Mouse (Mus musculus): Measurements from ENCODE around the gene Dpep2nb. TPM values are rescaled to one million over a fixed set of nuclear protein-coding genes. Genes with fewer than 3 reads are reported as not detected.

The Dpep2nb gene
- polyA plus RNA-seq, 1 experiment: not detected

DNA sequence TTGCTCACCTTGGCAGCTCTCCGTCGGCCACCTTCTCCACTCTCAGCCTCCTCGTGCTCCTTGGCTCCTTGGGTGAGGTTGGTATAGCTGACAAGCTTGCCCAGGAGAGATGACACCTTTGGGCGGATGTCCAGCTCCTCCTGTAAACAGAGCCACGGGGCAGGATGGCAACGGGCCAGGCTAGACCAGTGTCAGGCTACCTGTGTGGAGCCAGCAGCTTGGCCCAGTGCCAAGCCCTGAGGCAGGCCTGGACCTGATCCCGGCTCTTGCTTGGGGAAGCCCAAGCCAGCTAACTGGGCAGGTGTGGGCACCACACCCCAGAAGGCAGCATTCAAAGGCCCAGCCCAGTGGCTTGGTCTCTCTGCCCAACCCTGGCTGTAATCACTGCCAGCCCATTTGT, 46.4 kb downstream of the Dpep2nb start:
- Histone ChIP-seq H3K4me3 (replicated peaks) (no peak overlapping the region), H3K36me3 (ENCODE audit: control insufficient read depth) (peaks cover 67% of the 10 kb centered on the region), H3K27me3 (ENCODE audit: control insufficient read depth) (no peaks in the 10 kb centered on the region), H3K4me1 (ENCODE audit: control insufficient read depth) (peaks cover 42% of the 10 kb centered on the region), H3K9me3 (ENCODE audit: control insufficient read depth, low read length) (no peaks in the 10 kb centered on the region)
- TF ChIP-seq TAL1 (IDR thresholded peaks at IDR 0.05; ENCODE audit: low read length): no peak
- no peak for TF ChIP-seq GATA1 (IDR thresholded peaks at IDR 0.05; ENCODE audit: low read length)

DNA sequence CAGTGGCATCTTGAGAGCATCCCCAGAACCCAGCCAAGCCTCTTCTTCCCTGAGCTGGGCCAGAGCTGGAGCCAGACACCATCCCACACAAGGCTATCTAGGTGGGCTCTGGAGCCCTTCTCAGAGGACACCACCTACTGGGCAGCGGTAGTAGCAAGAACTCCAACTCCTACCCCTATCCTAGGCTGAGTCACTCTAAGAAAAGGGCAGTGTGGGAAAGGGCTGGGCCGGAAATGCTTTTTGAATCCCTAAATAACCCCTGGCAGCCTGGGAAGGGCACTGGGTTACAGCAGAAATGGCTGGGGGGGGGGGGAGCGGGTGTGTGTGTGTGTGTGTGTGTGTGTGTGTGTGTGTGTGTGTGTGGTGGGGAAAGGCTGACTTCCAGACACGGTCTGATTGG, 48.0 kb downstream of the Dpep2nb start:
- Histone ChIP-seq H3K9me3 (ENCODE audit: control insufficient read depth, low read length) (no peaks in the 10 kb centered on the region), H3K27me3 (ENCODE audit: control insufficient read depth) (no peaks in the 10 kb centered on the region), H3K4me3 (replicated peaks) (no peak overlapping the region), H3K36me3 (ENCODE audit: control insufficient read depth) (peaks cover 72% of the 10 kb centered on the region), H3K4me1 (ENCODE audit: control insufficient read depth) (peaks cover 27% of the 10 kb centered on the region)
- TF ChIP-seq GATA1 (IDR thresholded peaks at IDR 0.05; ENCODE audit: low read length): no peak
- no peak for TF ChIP-seq TAL1 (IDR thresholded peaks at IDR 0.05; ENCODE audit: low read length)

DNA sequence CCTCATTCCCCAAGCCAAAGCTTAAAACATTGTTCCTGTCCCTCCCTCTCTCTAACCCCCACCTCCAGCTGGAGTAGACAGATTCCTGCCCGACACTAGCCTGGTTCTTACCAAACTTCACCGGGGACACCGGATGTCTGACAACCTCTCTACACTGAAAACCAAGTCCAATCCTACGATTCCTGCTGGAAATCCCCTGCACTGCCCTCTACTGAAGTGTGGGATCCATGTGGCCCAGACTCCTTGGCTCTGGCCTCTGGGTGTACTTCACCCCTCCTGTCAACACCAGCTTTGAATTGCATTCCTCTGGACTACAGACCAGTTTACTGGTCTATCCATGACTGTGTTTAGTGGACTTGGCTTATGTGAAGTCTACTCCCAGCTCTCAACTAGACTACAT, 49.2 kb downstream of the Dpep2nb start:
- Histone ChIP-seq H3K4me3 (replicated peaks) (no peak overlapping the region), H3K27me3 (ENCODE audit: control insufficient read depth) (no peaks in the 10 kb centered on the region), H3K4me1 (ENCODE audit: control insufficient read depth) (peaks cover 15% of the 10 kb centered on the region), H3K9me3 (ENCODE audit: control insufficient read depth, low read length) (no peaks in the 10 kb centered on the region), H3K36me3 (ENCODE audit: control insufficient read depth) (peaks cover 83% of the 10 kb centered on the region)
- TF ChIP-seq GATA1 (IDR thresholded peaks at IDR 0.05; ENCODE audit: low read length) (no peak), TAL1 (IDR thresholded peaks at IDR 0.05; ENCODE audit: low read length) (no peak)

DNA sequence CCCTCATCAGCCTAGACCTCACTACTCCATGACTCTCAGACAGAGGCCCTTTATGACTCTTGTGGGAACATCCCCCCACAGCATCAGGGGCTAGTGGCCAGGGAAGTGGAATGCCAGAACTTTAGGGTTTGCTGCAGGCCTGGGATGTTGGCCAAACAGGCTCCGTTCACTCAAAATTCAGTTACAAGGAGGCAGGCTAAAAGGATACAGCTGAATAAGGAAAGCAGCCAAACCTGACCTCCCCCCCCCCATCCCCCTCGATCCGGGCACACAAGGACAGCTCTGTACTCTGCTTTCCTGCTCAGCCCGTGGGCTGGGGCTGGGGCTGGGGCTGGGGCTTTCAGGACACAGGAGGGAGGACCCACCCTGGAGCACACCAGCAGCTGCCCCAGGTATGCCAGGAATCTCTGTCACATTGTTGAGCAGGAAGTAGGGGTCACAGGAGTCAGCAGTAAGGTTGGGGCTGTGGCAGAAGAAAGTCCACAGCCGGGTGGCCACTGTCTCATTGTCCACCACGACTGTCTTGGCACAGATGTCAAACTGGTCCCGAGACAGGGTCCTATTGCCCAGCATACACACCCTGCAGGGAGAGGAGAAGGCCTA, 54.6 kb downstream of the Dpep2nb start:
- H3K27me3 ChIP-seq (ENCODE audit: control insufficient read depth): no peaks in the 10 kb centered on the region
- no peaks in the 10 kb centered on the region for H3K9me3 ChIP-seq (ENCODE audit: control insufficient read depth, low read length)
- peaks cover 94% of the 10 kb centered on the region for H3K36me3 ChIP-seq (ENCODE audit: control insufficient read depth)
- H3K4me1 ChIP-seq (ENCODE audit: control insufficient read depth): no peaks in the 10 kb centered on the region; the same call in 1 of the 2 replicates
- TF ChIP-seq GATA1 (IDR thresholded peaks at IDR 0.05; ENCODE audit: low read length): no peak
- TF ChIP-seq TAL1 (IDR thresholded peaks at IDR 0.05; ENCODE audit: low read length): no peak
- no peak overlapping the region for H3K4me3 ChIP-seq (replicated peaks)

DNA sequence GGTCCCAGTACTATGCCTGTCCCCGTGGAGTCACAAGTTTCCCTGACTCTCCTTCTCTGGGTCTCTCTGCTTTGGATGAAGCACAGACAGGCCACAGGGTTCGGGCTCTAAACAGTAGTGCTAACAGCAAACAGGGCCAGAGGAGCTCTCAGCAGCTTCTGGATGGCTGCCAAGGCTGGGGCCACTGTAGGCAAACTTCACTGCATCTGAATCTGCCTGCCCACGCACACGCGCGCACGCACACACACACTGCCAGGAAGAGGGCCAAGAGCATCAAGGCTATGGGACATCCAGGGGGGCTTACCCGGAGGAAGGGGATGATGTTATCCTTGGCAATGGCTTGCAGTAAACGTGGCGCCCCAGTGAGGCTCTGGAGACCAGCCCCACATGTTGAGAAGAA, 56.4 kb downstream of the Dpep2nb start:
- Histone ChIP-seq H3K4me3 (replicated peaks) (no peak overlapping the region), H3K9me3 (ENCODE audit: control insufficient read depth, low read length) (no peaks in the 10 kb centered on the region), H3K36me3 (ENCODE audit: control insufficient read depth) (peaks cover 97% of the 10 kb centered on the region), H3K4me1 (ENCODE audit: control insufficient read depth) (no peaks in the 10 kb centered on the region; the same call in 1 of the 2 replicates), H3K27me3 (ENCODE audit: control insufficient read depth) (no peaks in the 10 kb centered on the region)
- no peak for TF ChIP-seq TAL1 (IDR thresholded peaks at IDR 0.05; ENCODE audit: low read length)

Other genes starting within 250 kb of the Dpep2nb start
- gene Gfod2, start 247.3 kb downstream of the Dpep2nb start, polyA plus RNA-seq (2012): 0.24 and 0.41 TPM in 2 replicates
- 24.4 and 25.6 TPM in 2 replicates for gene Ranbp10, start 178.6 kb downstream of the Dpep2nb start, polyA plus RNA-seq (2012)
- gene Tsnaxip1, start 178.2 kb downstream of the Dpep2nb start, polyA plus RNA-seq (2012): 0.02 TPM in 1 of 2 replicates, not detected in the other
- gene Cenpt, start 152.7 kb downstream of the Dpep2nb start, polyA plus RNA-seq (2012): 7.1 and 9.1 TPM in 2 replicates
- gene Thap11, start 150.8 kb downstream of the Dpep2nb start, polyA plus RNA-seq (2012): 2.8 and 3.4 TPM in 2 replicates
- 8.1 and 9.1 TPM in 2 replicates for gene Nutf2, start 145.4 kb downstream of the Dpep2nb start, polyA plus RNA-seq (2012)
- 1.1 and 1.3 TPM in 2 replicates for gene Edc4, start 125.1 kb downstream of the Dpep2nb start, polyA plus RNA-seq (2012)
- gene Nrn1l, start 112.4 kb downstream of the Dpep2nb start, polyA plus RNA-seq (2012): 0.27 and 0.39 TPM in 2 replicates
- gene Pskh1, start 105.5 kb downstream of the Dpep2nb start, polyA plus RNA-seq (2012): 0.79 and 1.4 TPM in 2 replicates
- gene Ctrl, start 72.1 kb downstream of the Dpep2nb start, polyA plus RNA-seq (2012): not detected in 2 replicates
- 3.2 and 4.6 TPM in 2 replicates for gene Psmb10, start 67.5 kb downstream of the Dpep2nb start, polyA plus RNA-seq (2012)
- gene Lcat, start 62.6 kb downstream of the Dpep2nb start, polyA plus RNA-seq (2012): 0.33 and 0.36 TPM in 2 replicates
- 1.7 and 1.9 TPM in 2 replicates for gene Slc12a4, start 39.9 kb downstream of the Dpep2nb start, polyA plus RNA-seq (2012)
- not detected in 2 replicates for gene Dpep3, start 26.5 kb downstream of the Dpep2nb start, polyA plus RNA-seq (2012)
- gene Dus2, start 14.6 kb downstream of the Dpep2nb start, polyA plus RNA-seq (2012): 0.25 and 0.47 TPM in 2 replicates
- gene Ddx28, start 5.9 kb upstream of the Dpep2nb start, polyA plus RNA-seq (2012): 0.74 and 1.1 TPM in 2 replicates
- gene Nfatc3, start 52.9 kb upstream of the Dpep2nb start, polyA plus RNA-seq (2012): 0.45 and 0.54 TPM in 2 replicates
- 0.02 TPM in 1 of 2 replicates, not detected in the other for gene Esrp2, start 131.0 kb upstream of the Dpep2nb start, polyA plus RNA-seq (2012)
- gene Pla2g15, start 144.4 kb upstream of the Dpep2nb start, polyA plus RNA-seq (2012): 0.10 and 0.11 TPM in 2 replicates
- gene Slc7a6, start 162.9 kb upstream of the Dpep2nb start, polyA plus RNA-seq (2012): 0.03 and 0.06 TPM in 2 replicates
- 1.2 and 1.4 TPM in 2 replicates for gene Slc7a6os, start 205.0 kb upstream of the Dpep2nb start, polyA plus RNA-seq (2012)
- gene Prmt7, start 205.0 kb upstream of the Dpep2nb start, polyA plus RNA-seq (2012): 0.36 and 0.73 TPM in 2 replicates